Mouse (Mus musculus) v-Abl transformed pro-B cells (cell line): ENCODE data around the gene Klf13.

ENCODE experiments used
- in situ Hi-C, 2 experiments: fragments of 400-800 bp; cut with MboI; formaldehyde crosslinking; loops; one replicate each; pipeline ENCODE4 v1.15.1; 2025; ENCODE audit not compliant: unreplicated experiment in 2 of 2

Klf13 gene

GRCm38 (mm10) chr7:63929080-63929479, 9.6 kb downstream of the Klf13 start:
- in situ Hi-C loops = no loop called here

GRCm38 (mm10) chr7:63927121-63927520, 11.6 kb downstream of the Klf13 start:
- in situ Hi-C loops = no loop called here

GRCm38 (mm10) chr7:63926492-63926891, 12.2 kb downstream of the Klf13 start:
- in situ Hi-C loops = no loop called here

DNA sequence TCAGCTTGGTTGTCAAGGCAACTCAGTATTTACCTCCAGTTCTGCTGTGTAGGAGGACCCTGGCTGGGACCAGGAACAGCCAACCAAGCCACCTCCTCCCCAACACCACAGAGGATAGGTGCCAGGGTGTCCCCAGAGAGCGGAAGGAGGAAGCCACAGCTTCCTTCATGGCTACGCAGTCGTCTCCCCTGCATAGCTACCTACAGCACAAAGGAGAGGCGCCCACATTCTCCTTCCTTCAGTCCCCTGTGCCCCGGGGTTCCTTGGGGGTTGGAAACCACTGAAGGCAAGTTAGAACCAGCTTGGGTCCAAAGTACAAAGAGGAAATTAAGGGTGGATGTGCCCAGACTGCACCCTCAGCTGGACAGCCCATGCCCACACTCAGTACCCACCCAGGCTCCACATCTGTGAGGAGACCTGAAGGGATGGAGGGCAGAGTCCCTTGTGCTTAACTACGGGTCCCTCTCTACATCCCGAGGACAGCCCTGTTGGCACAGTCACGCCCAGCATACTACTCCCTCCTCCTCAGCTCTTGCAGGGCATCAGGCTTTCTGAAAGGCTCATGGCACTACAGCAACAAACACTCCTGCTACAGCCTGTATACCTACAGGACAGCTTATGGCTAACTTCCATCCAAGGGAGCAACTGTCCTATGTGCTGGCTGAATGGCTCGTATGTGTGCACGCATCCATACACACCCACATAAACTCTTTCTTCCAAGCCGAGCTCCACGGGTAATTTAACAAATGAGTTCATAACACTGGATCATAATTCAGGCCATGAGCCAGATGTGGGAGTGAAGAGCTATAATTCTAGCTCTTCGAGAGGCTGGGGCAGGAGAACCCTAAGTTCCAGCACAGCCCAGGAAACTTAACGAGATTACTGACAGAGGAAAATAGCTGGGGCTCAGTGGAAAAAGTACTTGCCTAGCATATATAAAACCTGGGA, 13.0 kb downstream of the Klf13 start:
- in situ Hi-C loops = no loop called here

DNA sequence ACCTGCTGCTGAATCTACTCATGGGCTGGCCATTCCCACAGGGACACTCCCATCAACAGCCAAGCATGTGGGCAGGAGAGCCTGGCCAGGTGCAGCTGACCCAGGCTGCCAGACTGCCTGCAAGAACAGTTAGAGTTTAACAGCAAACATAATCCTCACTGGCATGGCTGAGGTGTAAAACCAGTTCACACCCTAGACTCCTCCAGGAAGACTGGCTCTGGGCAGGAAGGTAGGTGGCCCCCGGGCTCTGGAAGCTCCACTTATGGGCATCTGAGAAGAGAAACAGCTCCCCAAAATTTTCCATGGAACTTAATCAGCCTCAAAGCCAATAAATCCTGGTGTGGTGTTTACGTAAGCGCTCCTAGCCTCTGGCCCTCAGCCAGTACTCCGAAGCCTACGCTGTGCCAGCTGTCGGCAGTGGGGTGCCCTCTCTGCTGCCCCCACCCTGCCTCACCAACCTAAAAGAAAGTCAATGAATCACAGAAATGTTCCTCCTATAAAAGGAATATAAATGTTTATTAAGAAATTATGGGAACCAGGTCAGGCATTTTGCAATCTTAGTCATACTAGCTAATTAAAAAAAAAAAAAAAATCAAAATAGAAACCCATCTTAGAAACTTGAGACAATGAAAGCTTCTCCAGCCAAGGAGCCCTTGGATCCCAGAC, 13.8 kb downstream of the Klf13 start:
- in situ Hi-C loops = no loop called here

- in situ Hi-C loops = no loop called here
These were observed 14.6 kb downstream of the Klf13 start for GRCm38 (mm10) chr7:63924151-63924550.

DNA sequence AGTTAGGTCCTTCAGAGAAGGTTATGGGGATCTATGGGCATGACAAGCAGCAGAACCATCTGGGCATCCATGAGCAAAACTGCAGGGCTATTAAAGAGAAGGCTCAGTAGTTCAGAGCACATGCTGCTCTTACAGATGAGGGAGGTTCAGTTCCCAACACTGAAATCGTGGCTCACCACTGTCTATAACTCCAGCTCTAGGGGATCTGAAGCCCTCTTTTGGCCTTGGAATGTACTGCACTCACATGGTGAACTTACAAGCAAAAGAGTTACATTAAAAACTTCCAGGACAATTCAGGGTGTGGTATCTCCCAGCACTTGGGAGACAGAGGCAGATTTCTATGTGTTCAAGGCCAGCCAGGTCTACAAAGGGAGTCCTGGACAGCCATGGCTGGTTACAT, 15.7 kb downstream of the Klf13 start:
- in situ Hi-C loops = no loop called here

GRCm38 (mm10) chr7:63922571-63922970, 16.1 kb downstream of the Klf13 start:
- in situ Hi-C loops = no loop called here

- in situ Hi-C loops = no loop called here
These were observed 16.7 kb downstream of the Klf13 start for GRCm38 (mm10) chr7:63921909-63922562.

- in situ Hi-C loops = loop anchor here in 1 of 2 experiments (10.0 kb wide), 1 partner anchor 64 kb away; no protein-coding TSS in a partner anchor
These were observed 19.6 kb downstream of the Klf13 start for GRCm38 (mm10) chr7:63918771-63919768.

GRCm38 (mm10) chr7:63917693-63918092, 21.0 kb downstream of the Klf13 start:
- in situ Hi-C loops = loop anchor here in 1 of 2 experiments (10.0 kb wide), 1 partner anchor 63 kb away; no protein-coding TSS in a partner anchor

DNA sequence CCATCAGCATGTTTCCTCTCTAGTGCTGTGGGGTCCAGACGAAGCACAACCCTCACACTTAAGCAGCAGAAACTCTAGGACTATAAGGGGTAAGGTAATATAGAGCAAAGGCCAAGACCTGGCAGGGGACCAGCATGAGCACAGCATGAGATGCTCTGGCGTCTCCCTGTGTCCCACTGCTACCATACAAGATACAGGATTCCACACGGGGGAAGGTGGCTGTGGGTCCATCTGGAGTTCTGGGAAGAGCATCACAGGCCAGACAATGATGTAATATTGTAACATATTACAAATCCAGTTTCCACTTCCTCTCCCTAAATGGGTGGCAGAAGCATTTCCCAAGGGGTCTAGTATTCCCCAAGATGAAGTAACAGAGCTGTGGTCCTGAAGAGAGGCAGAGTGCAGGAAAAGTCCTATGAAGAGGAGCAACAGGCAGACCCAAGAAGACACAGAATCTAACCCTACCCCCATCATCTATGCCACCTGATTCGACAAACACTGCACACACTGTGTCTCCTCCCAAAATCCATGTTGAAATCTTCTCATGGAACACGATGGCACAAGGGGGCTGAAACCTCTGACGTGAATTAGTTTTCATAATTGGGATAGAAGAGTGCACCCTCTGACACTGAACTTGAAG, 22.3 kb downstream of the Klf13 start, which contains the start of gene E030018B13Rik:
E030018B13Rik (plus strand) TSS at position 590 of the 640 bp plus-strand sequence.
- in situ Hi-C loops = loop anchor here in 1 of 2 experiments (10.0 kb wide), 1 partner anchor 62 kb away; no protein-coding TSS in a partner anchor

GRCm38 (mm10) chr7:63914891-63915290, 23.8 kb downstream of the Klf13 start:
- in situ Hi-C loops = loop anchor here in 1 of 2 experiments (10.0 kb wide), 1 partner anchor 60 kb away; no protein-coding TSS in a partner anchor

DNA sequence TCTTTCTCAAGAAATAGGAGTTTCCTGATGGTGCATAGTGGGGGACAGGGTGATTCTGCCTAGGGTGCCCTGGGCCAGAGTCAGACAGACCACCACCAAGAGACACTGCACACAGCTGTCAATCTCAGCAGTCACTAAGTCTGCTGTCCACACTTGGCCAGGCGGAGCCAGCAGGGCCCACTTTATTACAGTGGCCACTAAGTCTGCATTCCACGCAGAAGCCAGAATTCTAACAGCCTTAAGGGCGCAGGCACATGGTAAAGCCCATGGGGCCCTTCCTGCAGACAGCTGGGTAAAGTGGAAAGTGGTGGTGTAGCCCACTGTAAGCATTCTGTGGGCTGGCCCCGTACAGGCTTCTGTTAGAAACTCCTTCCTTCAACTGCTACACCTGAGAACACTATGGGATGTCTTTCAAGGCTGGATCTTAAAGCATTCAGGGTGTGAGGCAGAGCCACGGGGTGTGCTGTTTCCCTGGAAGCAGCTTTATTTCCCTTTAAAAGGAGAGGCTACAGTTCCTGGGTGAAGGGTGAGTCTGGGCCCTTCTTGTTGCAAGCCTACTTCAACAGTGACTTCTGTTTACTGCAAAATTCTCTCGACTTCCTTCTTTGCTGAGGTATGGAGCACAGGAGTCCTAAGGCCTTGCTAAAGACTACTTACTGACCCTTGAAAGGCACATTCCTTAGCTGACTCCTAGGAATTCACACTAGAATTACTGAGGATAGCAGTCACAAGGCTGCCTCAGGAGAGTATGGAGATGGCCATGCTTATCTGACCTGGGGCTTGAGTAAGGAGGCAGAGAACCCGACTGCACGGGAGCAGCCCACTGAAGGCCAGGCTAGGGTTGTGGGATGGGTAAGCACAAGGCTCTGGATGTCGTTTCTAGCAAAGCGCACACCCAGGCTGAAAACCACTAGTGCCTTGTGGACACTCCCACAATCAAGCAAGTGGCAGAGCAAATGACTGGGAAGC, 24.7 kb downstream of the Klf13 start:
- in situ Hi-C loops = loop anchor here in 1 of 2 experiments (10.0 kb wide), 1 partner anchor 59 kb away; no protein-coding TSS in a partner anchor

- in situ Hi-C loops = loop anchor here in 1 of 2 experiments (10.0 kb wide), 1 partner anchor 58 kb away; no protein-coding TSS in a partner anchor
These were observed 25.6 kb downstream of the Klf13 start for GRCm38 (mm10) chr7:63912924-63913723.

DNA sequence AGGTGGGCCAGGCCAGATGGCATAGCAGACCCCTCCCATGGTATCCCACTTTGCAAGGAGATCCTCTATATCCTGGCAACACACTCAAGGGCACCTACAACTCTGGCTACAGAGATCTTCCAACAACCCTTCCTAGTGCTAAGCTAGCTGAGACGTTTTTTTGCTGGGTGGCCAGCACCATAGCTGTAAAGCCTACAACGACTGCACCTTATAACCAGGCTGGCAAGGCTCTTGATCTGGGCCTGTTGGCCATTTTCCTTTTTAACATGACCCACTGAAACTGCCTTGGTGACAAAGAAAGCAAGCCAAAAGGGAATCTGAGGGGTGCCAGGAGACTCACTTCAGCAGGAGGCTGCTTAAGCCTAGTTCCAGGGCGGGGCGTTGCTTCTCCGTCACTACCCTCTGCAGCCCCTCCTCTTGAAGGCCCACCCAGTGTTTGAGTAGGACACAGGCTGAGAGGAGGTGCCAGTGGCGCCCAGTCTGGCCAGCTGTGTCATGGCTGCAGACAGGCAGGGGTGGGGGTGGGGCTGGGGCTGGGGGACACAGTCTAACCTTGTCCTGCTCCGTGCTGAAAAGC, 26.4 kb downstream of the Klf13 start:
- in situ Hi-C loops = loop anchor here in 1 of 2 experiments (10.0 kb wide), 1 partner anchor 58 kb away; no protein-coding TSS in a partner anchor
